Mouse (Mus musculus) stomach, postnatal 0 days (tissue): Measurements from ENCODE around the gene Sec24c.

ENCODE experiments used
- CTCF ChIP-seq: IDR thresholded peaks from 2 replicates; pipeline ENCODE4 v1.5.1; 2016; ENCODE audit warnings: antibody characterized with exemption, low read depth, mild to moderate bottlenecking, moderate library complexity
- EP300 ChIP-seq: optimal IDR thresholded peaks from 2 replicates; pipeline ENCODE3; 2016; ENCODE audit warnings: antibody characterized with exemption

DNA sequence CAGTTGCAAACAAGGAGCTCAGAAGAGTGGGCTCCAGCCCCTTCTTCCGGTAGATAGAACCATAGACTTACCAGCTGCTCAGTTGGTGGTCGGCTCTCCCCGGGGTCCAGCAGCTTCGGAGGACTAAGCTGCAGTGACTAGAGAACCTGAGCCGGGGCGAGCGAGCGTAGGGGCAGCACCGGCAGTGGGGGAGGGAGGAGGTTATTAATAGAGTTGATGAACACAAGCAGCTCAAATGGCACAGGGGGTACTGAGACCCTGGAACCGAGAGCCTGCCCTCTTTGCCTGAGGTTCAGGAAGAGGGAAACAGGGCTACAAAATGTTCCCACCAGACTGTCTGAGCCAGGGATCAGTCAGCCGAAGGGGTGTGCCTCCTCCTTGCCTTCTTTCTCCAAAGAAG, 17.7 kb upstream of the Sec24c start, which contains the start of gene Myoz1:
- TF ChIP-seq CTCF (no peak), EP300 (no peak)
